Mouse (Mus musculus): Measurements from ENCODE around the gene Tiam1.

Tiam1 gene

GRCm38 (mm10) chr16:89954114-89954513 is 189.5 kb downstream of the Tiam1 start:
- WGBS = 97% methylated on average over 1 of the region's 1 CpGs

- WGBS = 92% methylated on average over 5 of the region's 5 CpGs
Measured at GRCm38 (mm10) chr16:89952821-89953220, 190.7 kb downstream of the Tiam1 start.

- WGBS = 63% methylated on average over 8 of the region's 8 CpGs
Measured at GRCm38 (mm10) chr16:89950754-89951153, 192.8 kb downstream of the Tiam1 start.

- WGBS = 92% methylated on average over 6 of the region's 6 CpGs
Measured at GRCm38 (mm10) chr16:89950251-89950650, 193.3 kb downstream of the Tiam1 start.

- 93% methylated on average over 1 of the region's 1 CpGs for WGBS
Measured at GRCm38 (mm10) chr16:89948040-89948439, 195.5 kb downstream of the Tiam1 start.

- 46% methylated on average over 11 of the region's 11 CpGs for WGBS
Measured at GRCm38 (mm10) chr16:89946816-89947215, 196.8 kb downstream of the Tiam1 start.

- WGBS = 81% methylated on average over 19 of the region's 19 CpGs
Measured at GRCm38 (mm10) chr16:89944604-89945283, 198.8 kb downstream of the Tiam1 start.

- WGBS = 44% methylated on average over 6 of the region's 6 CpGs
Measured at GRCm38 (mm10) chr16:89944050-89944449, 199.5 kb downstream of the Tiam1 start.

- WGBS = 40% methylated on average over 19 of the region's 19 CpGs
Measured at GRCm38 (mm10) chr16:89943267-89943971, 200.2 kb downstream of the Tiam1 start.

- WGBS = 89% methylated on average over 8 of the region's 8 CpGs
Measured at GRCm38 (mm10) chr16:89940696-89941095, 202.9 kb downstream of the Tiam1 start.

- WGBS = 71% methylated on average over 7 of the region's 7 CpGs
Measured at GRCm38 (mm10) chr16:89938277-89938676, 205.3 kb downstream of the Tiam1 start.

GRCm38 (mm10) chr16:89936571-89936970 is 207.0 kb downstream of the Tiam1 start:
- 53% methylated on average over 6 of the region's 6 CpGs for WGBS

GRCm38 (mm10) chr16:89935398-89935797 is 208.2 kb downstream of the Tiam1 start:
- 90% methylated on average over 12 of the region's 12 CpGs for WGBS

- 82% methylated on average over 10 of the region's 10 CpGs for WGBS
Measured at GRCm38 (mm10) chr16:89934616-89935015, 209.0 kb downstream of the Tiam1 start.

GRCm38 (mm10) chr16:89933976-89934375 is 209.6 kb downstream of the Tiam1 start:
- 61% methylated on average over 7 of the region's 7 CpGs for WGBS

GRCm38 (mm10) chr16:89928611-89929010 is 215.0 kb downstream of the Tiam1 start:
- WGBS = 81% methylated on average over 7 of the region's 7 CpGs

GRCm38 (mm10) chr16:89924249-89924890 is 219.2 kb downstream of the Tiam1 start:
- 42% methylated on average over 14 of the region's 14 CpGs for WGBS

- 61% methylated on average over 8 of the region's 8 CpGs for WGBS
Measured at GRCm38 (mm10) chr16:89923311-89923710, 220.3 kb downstream of the Tiam1 start.

- WGBS = 64% methylated on average over 8 of the region's 8 CpGs
Measured at GRCm38 (mm10) chr16:89922458-89922857, 221.1 kb downstream of the Tiam1 start.

GRCm38 (mm10) chr16:89921370-89921769 is 222.2 kb downstream of the Tiam1 start:
- WGBS = 31% methylated on average over 14 of the region's 14 CpGs

- 41% methylated on average over 8 of the region's 8 CpGs for WGBS
Measured at GRCm38 (mm10) chr16:89920417-89920816, 223.2 kb downstream of the Tiam1 start.

- WGBS = 77% methylated on average over 15 of the region's 15 CpGs
Measured at GRCm38 (mm10) chr16:89917404-89917803, 226.2 kb downstream of the Tiam1 start.

- 84% methylated on average over 4 of the region's 4 CpGs for WGBS
Measured at GRCm38 (mm10) chr16:89914946-89915345, 228.6 kb downstream of the Tiam1 start.

Measured in cerebral cortex, adult 2 months (tissue).